Mouse (Mus musculus): ENCODE data around the gene Ercc6. TPM values are rescaled to one million over a fixed set of nuclear protein-coding genes. Genes with fewer than 3 reads are reported as not detected.

The Ercc6 gene
- polyA plus RNA-seq, 1 experiment from 2014 or later = 11.7 TPM

- no peak for ATAC-seq
- H3K4me2 ChIP-seq (ENCODE audit: low read depth, low read length) = no peak overlapping the region
- H3K27me3 ChIP-seq (replicated peaks; ENCODE audit: control insufficient read depth, insufficient read depth, low read length) = no peaks in the 10 kb centered on the region
- H3K9ac ChIP-seq (ENCODE audit: low read depth, low read length) = no peak overlapping the region
- no peaks in the 10 kb centered on the region for H3K9me3 ChIP-seq (ENCODE audit: control insufficient read depth, low read length)
- H3K4me3 ChIP-seq (ENCODE audit: low read length) = no peak overlapping the region
- H3K36me3 ChIP-seq (ENCODE audit: control insufficient read depth, insufficient read depth, low read length) = no peaks in the 10 kb centered on the region
- H3K27ac ChIP-seq (ENCODE audit: low read length) = no peak overlapping the region
- 77% methylated on average over 3 of the region's 3 CpGs for WGBS
- H3K4me1 ChIP-seq (ENCODE audit: control insufficient read depth, insufficient read depth, low read length) = no peaks in the 10 kb centered on the region
Measured at GRCm38 (mm10) chr14:32624245-32624644, 110.9 kb downstream of the Ercc6 start.

- H3K36me3 ChIP-seq (ENCODE audit: control insufficient read depth, insufficient read depth, low read length) = no peaks in the 10 kb centered on the region
- H3K4me1 ChIP-seq (ENCODE audit: control insufficient read depth, insufficient read depth, low read length) = no peaks in the 10 kb centered on the region
- H3K4me3 ChIP-seq (ENCODE audit: low read length) = no peak overlapping the region
- no peak overlapping the region for H3K4me2 ChIP-seq (ENCODE audit: low read depth, low read length)
- 87% methylated on average over 7 of the region's 7 CpGs for WGBS
- no peaks in the 10 kb centered on the region for H3K27me3 ChIP-seq (replicated peaks; ENCODE audit: control insufficient read depth, insufficient read depth, low read length)
- no peaks in the 10 kb centered on the region for H3K9me3 ChIP-seq (ENCODE audit: control insufficient read depth, low read length)
- H3K9ac ChIP-seq (ENCODE audit: low read depth, low read length) = no peak overlapping the region
- no peak for ATAC-seq
- H3K27ac ChIP-seq (ENCODE audit: low read length) = no peak overlapping the region
Measured at GRCm38 (mm10) chr14:32624811-32625210, 111.5 kb downstream of the Ercc6 start.

GRCm38 (mm10) chr14:32627271-32627670 lies 114.0 kb downstream of the Ercc6 start:
- H3K4me3 ChIP-seq (ENCODE audit: low read length) = no peak overlapping the region
- no peak overlapping the region for H3K4me2 ChIP-seq (ENCODE audit: low read depth, low read length)
- no peaks in the 10 kb centered on the region for H3K9me3 ChIP-seq (ENCODE audit: control insufficient read depth, low read length)
- H3K27me3 ChIP-seq (replicated peaks; ENCODE audit: control insufficient read depth, insufficient read depth, low read length) = no peaks in the 10 kb centered on the region
- no peak overlapping the region for H3K9ac ChIP-seq (ENCODE audit: low read depth, low read length)
- ATAC-seq = no peak
- 63% methylated on average over 1 of the region's 2 CpGs for WGBS
- H3K27ac ChIP-seq (ENCODE audit: low read length) = no peak overlapping the region
- H3K4me1 ChIP-seq (ENCODE audit: control insufficient read depth, insufficient read depth, low read length) = no peaks in the 10 kb centered on the region
- no peaks in the 10 kb centered on the region for H3K36me3 ChIP-seq (ENCODE audit: control insufficient read depth, insufficient read depth, low read length)

GRCm38 (mm10) chr14:32628584-32628983 lies 115.3 kb downstream of the Ercc6 start:
- Histone ChIP-seq H3K9me3 (ENCODE audit: control insufficient read depth, low read length) (no peaks in the 10 kb centered on the region), H3K9ac (ENCODE audit: low read depth, low read length) (no peak overlapping the region), H3K4me3 (ENCODE audit: low read length) (no peak overlapping the region), H3K27ac (ENCODE audit: low read length) (no peak overlapping the region), H3K36me3 (ENCODE audit: control insufficient read depth, insufficient read depth, low read length) (no peaks in the 10 kb centered on the region), H3K4me1 (ENCODE audit: control insufficient read depth, insufficient read depth, low read length) (no peaks in the 10 kb centered on the region), H3K27me3 (replicated peaks; ENCODE audit: control insufficient read depth, insufficient read depth, low read length) (no peaks in the 10 kb centered on the region), H3K4me2 (ENCODE audit: low read depth, low read length) (no peak overlapping the region)
- 42% methylated on average over 10 of the region's 10 CpGs for WGBS
- no peak for ATAC-seq

Other genes with a start within 250 kb of the Ercc6 start
- 20.7 and 24.2 TPM in 2 replicates for gene Ogdhl, start 191.5 kb upstream of the Ercc6 start, polyA plus RNA-seq (2015; fragmentation: Nextera tagmentation; extraction: Ambion mirVana)
- gene 1700024G13Rik, start 125.1 kb upstream of the Ercc6 start, polyA plus RNA-seq (2015; fragmentation: Nextera tagmentation; extraction: Ambion mirVana) = not detected in 2 replicates
- gene Slc18a3, start 48.7 kb upstream of the Ercc6 start, polyA plus RNA-seq (2015; fragmentation: Nextera tagmentation; extraction: Ambion mirVana) = 7.5 and 8.6 TPM in 2 replicates
- gene Chat, start 47.5 kb upstream of the Ercc6 start, polyA plus RNA-seq (2015; fragmentation: Nextera tagmentation; extraction: Ambion mirVana) = 1.4 and 1.5 TPM in 2 replicates
- 0.47 and 0.84 TPM in 2 replicates for gene Prrxl1, start 85.9 kb downstream of the Ercc6 start, polyA plus RNA-seq (2015; fragmentation: Nextera tagmentation; extraction: Ambion mirVana)
- gene 3425401B19Rik, start 171.8 kb downstream of the Ercc6 start, polyA plus RNA-seq (2015; fragmentation: Nextera tagmentation; extraction: Ambion mirVana) = 0.10 TPM in 2 replicates

Measured in intestine, embryonic 16.5 days (tissue).